Mouse (Mus musculus) limb, embryonic 13.5 days (tissue): ENCODE data around the gene Rgs8. TPM values are rescaled to one million over a fixed set of nuclear protein-coding genes. Genes with fewer than 3 reads are reported as not detected.
A peak's percentile ranks its signal among the peaks of the same experiment; 100 is the strongest.

Source experiments
- ATAC-seq: fragments of 200-750 bp; cut with Nextera tagmentation; 2 replicates; pipeline ENCODE4 v1.8.0; 2017; ENCODE audit warnings: low read depth, moderate number of reproducible peaks, moderate TSS enrichment; ENCODE audit not compliant: low FRiP score
- H3K27ac ChIP-seq: fragments of 300-500 bp; sonication (generic); 2 replicates; pipeline ENCODE4 v1.5.1; 2015; ENCODE audit warnings: inconsistent platforms, mild to moderate bottlenecking, moderate library complexity
- H3K27me3 ChIP-seq: fragments of 300-500 bp; sonication (generic); 2 replicates; pipeline ENCODE4 v1.6.1; 2015; ENCODE audit warnings: mild to moderate bottlenecking, inconsistent platforms
- H3K36me3 ChIP-seq: fragments of 300-500 bp; sonication (generic); 2 replicates; pipeline ENCODE4 v1.6.1; 2015; ENCODE audit warnings: inconsistent platforms, mild to moderate bottlenecking, moderate library complexity
- H3K4me1 ChIP-seq: fragments of 300-500 bp; sonication (generic); 2 replicates; pipeline ENCODE4 v1.6.1; 2015; ENCODE audit warnings: inconsistent platforms
- H3K4me2 ChIP-seq: fragments of 300-500 bp; sonication (generic); replicated peaks from 2 replicates; pipeline ENCODE4 v1.6.1; 2015; ENCODE audit warnings: inconsistent platforms, mild to moderate bottlenecking, moderate library complexity
- H3K4me3 ChIP-seq: fragments of 300-500 bp; sonication (generic); 2 replicates; pipeline ENCODE4 v1.5.1; 2015; ENCODE audit warnings: moderate library complexity, mild to moderate bottlenecking, inconsistent platforms
- H3K9ac ChIP-seq: fragments of 300-500 bp; sonication (generic); 2 replicates; pipeline ENCODE4 v1.6.1; 2015; ENCODE audit warnings: mild to moderate bottlenecking, inconsistent platforms
- H3K9me3 ChIP-seq: fragments of 300-500 bp; sonication (generic); 2 replicates; pipeline ENCODE4 v1.6.1; 2016; ENCODE audit warnings: inconsistent platforms
- WGBS: fragments of 180-500 bp; shearing (Covaris S2); methylation state at CpG from one replicate; pipeline ENCODE4 v1.1.7; 2015; 5-methylcytosine and 5-hydroxymethylcytosine counted together
- polyA plus RNA-seq: library from polyadenylated mRNA; unstranded; fragments of >200 nt; fragmentation: Nextera tagmentation; extraction: Ambion mirVana; gene quantifications from 2 replicates; pipeline ENCODE4 v1.2.1, GENCODE M21; 2015

The Rgs8 gene
- polyA plus RNA-seq, 1 experiment from 2014 or later: 1.8 TPM

DNA sequence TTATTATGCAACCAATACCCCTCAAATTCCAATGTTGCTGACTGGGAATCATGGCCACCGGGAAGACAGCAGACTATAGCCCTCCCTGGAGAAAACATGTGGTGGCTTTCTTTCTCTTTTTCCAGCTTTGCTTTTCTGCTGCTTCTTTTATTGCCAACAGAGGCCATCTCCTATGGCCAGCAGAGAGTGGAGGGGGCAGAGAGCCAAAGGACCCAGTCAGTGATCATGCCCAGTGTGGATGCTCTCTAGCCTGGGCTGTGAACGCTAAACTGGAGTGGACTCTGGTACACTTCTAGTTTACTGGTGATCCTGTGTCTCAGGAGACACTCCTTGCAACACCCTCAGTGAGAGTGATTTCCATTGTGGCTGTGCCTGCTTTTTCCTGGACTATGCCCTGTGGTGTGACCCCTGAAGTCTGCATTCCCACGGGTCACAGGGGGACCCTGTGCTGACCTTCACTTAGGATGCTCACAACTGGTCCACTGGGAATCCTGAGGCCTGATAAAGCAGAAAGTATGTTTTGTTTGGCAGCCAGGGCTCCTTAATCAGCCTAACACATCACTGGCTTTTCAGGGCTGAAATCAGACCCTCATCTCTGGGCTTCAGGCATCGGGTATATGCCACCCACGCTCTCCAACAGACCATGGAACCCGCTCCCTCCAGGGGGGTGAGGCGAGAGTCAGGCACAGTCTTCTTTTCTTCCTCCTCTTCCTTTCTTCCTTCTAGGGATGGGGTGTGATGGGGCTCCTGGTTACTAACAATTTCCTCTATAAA lies 45.7 kb downstream of the Rgs8 start:
- WGBS: 62% methylated on average over 7 of the region's 7 CpGs
- Histone ChIP-seq H3K4me1 (peaks cover 53% of the 10 kb centered on the region), H3K4me2 (no peak overlapping the region), H3K27ac (peak overlapping the region; percentile 29), H3K9me3 (no peaks in the 10 kb centered on the region), H3K9ac (no peak overlapping the region), H3K27me3 (no peaks in the 10 kb centered on the region), H3K36me3 (no peaks in the 10 kb centered on the region), H3K4me3 (no peak overlapping the region)
- ATAC-seq: no peak

DNA sequence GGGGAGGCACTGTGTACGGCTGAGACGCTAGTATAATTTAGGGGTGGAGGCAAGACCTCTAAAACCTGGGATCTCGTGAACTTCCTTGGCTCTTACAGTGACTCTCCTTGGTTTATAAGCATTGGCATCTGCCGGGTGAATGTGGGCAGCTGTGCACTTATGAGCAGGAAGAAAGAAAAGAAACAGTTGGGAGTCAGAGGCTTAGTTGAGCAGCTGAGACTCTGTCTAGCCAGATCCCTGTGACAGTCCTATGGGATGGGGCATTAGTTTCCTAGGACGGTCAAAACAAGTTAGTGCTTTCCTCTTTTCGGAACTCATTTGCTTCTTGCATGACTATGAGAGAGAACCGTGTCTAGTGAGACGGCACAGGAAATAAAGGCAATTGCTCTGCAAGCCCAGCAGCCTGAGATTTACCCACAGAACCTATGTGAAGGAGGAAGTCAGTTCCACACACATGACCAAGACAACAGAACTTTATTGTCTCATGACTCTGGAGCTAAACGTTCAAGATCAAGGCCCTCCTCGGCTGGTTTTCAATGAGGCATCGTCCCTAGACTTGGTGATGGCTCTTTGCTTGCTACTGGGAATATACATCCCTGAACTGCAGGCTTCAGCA lies 47.7 kb downstream of the Rgs8 start:
- Histone ChIP-seq H3K4me2 (no peak overlapping the region), H3K9ac (no peak overlapping the region), H3K4me1 (peaks cover 72% of the 10 kb centered on the region), H3K36me3 (no peaks in the 10 kb centered on the region), H3K9me3 (no peaks in the 10 kb centered on the region), H3K4me3 (no peak overlapping the region), H3K27me3 (no peaks in the 10 kb centered on the region), H3K27ac (no peak overlapping the region)
- WGBS: 72% methylated on average over 11 of the region's 11 CpGs
- 0 out of 2 replicates have a peak, but pooled peaks have one; percentile 24 for ATAC-seq

DNA sequence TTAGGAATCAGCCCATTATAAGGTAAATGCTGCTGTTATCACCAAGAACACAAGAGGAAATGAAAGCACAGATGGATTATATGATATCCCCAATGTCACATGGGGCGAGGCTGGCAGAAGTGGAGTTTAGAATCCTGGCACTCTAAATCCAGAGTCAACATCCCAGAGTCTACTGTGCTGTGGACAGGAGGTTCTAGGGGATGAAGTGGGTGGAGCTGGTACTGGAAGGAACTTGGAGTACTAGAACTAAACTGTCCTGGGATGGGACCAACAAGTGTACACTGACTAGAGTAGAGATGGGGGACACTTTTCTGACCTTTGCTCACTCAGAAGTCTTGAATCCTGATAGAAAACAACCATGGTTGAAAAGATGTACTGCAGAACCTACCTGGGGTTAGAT lies 48.6 kb downstream of the Rgs8 start:
- no peaks in the 10 kb centered on the region for H3K27me3 ChIP-seq
- no peak overlapping the region for H3K4me2 ChIP-seq
- 94% methylated on average over 1 of the region's 1 CpGs for WGBS
- H3K4me3 ChIP-seq: no peak overlapping the region
- H3K27ac ChIP-seq: no peak overlapping the region
- no peak overlapping the region for H3K9ac ChIP-seq
- peaks cover 72% of the 10 kb centered on the region for H3K4me1 ChIP-seq
- no peaks in the 10 kb centered on the region for H3K36me3 ChIP-seq
- no peak for ATAC-seq
- no peaks in the 10 kb centered on the region for H3K9me3 ChIP-seq

DNA sequence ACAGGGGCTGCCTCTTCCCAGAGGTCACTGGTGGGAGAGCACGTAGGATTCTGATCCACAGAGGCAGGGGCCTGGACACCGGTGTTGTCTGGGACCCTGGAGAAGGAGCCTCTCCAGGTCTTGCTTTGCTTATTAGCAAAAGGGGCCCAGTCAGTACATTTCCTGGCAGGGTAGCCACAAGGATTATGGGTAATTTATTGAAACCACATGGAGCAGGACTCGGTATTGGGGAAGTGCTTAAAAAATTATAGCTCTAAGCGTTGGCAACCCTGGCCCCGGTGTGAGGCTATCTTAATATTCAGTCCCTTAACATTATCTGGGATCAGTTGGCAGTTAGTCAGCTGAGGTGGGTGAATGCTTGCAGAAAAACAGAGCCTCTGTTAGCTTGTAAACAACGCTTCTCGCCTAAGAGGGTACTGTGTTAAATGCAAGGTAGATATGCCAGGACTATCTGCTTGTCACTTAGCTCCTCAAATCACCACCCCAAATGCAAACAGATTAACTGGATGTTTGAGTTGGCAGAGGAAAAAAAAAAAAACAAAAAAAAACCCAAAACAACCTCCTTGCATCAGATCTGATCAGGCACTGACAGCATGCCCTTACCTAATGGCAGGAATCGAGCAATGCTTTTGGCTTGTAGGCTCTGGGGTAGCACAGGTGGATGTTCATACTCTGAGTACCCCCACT lies 49.5 kb downstream of the Rgs8 start:
- 33% methylated on average over 8 of the region's 8 CpGs for WGBS

DNA sequence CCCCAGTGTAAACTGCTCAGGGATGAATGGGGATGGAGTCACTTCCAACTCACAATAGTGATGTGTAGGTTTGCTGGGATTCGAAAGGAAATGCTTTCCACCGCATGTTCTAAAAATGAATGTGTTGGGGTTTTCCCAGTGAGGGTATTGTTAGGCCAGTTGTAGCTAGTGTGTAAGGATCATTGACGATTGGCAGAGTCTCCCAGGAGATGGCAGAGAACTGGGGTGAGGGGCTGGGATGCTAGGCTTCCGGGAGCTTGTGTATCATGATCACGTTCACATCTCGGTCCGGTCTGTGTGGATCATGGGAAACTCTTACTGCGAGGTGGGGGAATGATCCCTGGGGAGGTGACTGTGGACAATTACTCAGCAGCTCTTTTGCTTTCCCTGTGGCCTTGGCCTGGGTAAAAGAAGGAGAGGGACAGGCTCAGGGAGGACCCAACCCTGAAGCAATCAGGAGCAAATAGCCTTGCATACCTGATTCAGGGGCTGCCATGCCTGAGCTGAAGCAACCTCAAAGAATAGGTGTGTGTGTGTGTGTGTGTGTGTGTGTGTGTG lies 50.1 kb downstream of the Rgs8 start:
- Histone ChIP-seq H3K4me2 (no peak overlapping the region), H3K36me3 (no peaks in the 10 kb centered on the region), H3K4me1 (peaks cover 66% of the 10 kb centered on the region), H3K4me3 (no peak overlapping the region), H3K9ac (no peak overlapping the region), H3K27ac (peak overlapping the region; percentile 70; the same call in 1 of the 2 replicates), H3K27me3 (no peaks in the 10 kb centered on the region), H3K9me3 (no peaks in the 10 kb centered on the region)
- ATAC-seq: no peak
- 57% methylated on average over 8 of the region's 8 CpGs for WGBS

More for the DNA sequence above, 49.5 kb downstream of the Rgs8 start:
- 0 out of 2 replicates have a peak, but pooled peaks have one; percentile 5 for ATAC-seq
- Histone ChIP-seq H3K9ac (no peak overlapping the region), H3K27ac (peak overlapping the region; percentile 72), H3K4me3 (no peak overlapping the region), H3K4me1 (peaks cover 72% of the 10 kb centered on the region), H3K4me2 (no peak overlapping the region), H3K36me3 (no peaks in the 10 kb centered on the region), H3K27me3 (no peaks in the 10 kb centered on the region), H3K9me3 (no peaks in the 10 kb centered on the region)

DNA sequence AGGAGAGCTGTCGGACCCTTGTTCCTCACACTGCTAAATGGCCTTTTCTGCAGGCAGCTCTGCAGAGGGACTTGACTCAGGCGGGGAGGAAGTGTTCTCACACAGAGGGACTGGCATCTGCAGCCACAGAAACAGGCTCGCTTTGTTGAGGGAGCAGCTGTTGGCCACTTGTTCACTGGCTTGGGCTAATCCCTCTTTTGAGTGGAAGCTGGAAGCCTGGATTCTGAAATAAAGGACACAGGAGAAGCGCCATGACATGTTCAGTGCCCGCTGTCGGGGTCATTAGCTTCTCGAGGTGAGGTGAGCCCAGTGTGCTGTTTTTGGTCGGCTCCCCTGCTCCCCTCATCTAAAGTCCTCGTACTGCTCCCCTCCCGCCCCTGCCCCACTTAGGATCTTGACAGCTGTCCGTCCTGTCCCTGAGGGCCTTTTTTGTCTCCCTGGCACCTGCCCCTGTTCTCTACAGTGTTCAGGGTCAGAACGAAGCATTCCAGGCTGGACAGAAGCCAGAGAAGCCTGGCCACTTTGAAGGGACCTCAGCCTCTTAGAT lies 50.7 kb downstream of the Rgs8 start:
- H3K4me2 ChIP-seq: peak overlapping the region; percentile 28
- WGBS: 12% methylated on average over 12 of the region's 12 CpGs
- H3K9me3 ChIP-seq: no peaks in the 10 kb centered on the region
- no peak overlapping the region for H3K4me3 ChIP-seq
- ATAC-seq: peak; percentile 58
- no peak overlapping the region for H3K9ac ChIP-seq
- no peaks in the 10 kb centered on the region for H3K27me3 ChIP-seq
- peaks cover 62% of the 10 kb centered on the region for H3K4me1 ChIP-seq
- H3K36me3 ChIP-seq: no peaks in the 10 kb centered on the region
- no peak overlapping the region; the same call in 1 of the 2 replicates for H3K27ac ChIP-seq

DNA sequence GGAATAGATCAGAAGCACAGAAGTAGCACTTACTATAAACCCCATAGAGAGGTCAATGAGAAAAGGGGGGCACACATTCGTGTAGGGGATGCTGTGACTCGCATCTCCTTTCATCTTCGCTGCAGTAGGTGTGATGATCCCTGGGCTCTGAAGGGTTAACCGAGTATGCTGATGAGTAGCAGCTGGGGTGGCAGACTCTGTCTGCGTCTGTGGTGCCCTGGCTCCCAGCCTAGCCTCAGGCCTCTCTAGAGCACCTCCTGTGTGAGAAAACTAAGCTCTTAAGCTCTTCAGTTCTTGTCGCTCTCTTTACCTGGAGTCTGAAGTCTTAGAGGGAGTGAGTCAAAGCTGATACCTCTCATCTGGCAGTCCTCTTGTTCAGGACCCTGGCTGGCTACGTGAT lies 51.3 kb downstream of the Rgs8 start:
- H3K4me2 ChIP-seq: no peak overlapping the region
- peak overlapping the region; percentile 34; the same call in 1 of the 2 replicates for H3K27ac ChIP-seq
- H3K4me3 ChIP-seq: no peak overlapping the region
- H3K36me3 ChIP-seq: no peaks in the 10 kb centered on the region
- 10% methylated on average over 7 of the region's 7 CpGs for WGBS
- peaks cover 56% of the 10 kb centered on the region for H3K4me1 ChIP-seq
- no peak overlapping the region for H3K9ac ChIP-seq
- no peak for ATAC-seq
- H3K27me3 ChIP-seq: no peaks in the 10 kb centered on the region
- H3K9me3 ChIP-seq: no peaks in the 10 kb centered on the region

DNA sequence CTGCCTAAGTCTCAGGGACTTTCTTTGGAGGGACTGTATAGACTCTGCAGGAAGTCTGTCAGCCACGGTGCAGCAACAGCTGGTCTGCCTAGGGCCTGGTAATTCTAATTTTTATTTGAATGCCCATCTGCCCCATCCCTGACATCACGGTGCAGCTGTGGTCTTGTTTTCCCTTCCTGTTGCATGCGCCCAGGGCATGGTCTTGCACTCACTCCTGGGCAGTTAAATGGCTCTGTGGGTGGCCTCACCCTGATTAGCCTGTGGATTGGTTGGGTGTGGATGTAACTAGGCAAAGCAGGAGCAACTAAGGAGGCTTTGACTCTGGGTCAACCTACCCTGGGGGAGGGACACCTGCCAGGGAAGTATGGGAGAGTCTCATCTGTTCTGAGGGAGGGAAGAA lies 52.2 kb downstream of the Rgs8 start:
- WGBS: 17% methylated on average over 3 of the region's 3 CpGs
- H3K27me3 ChIP-seq: no peaks in the 10 kb centered on the region
- no peak overlapping the region for H3K27ac ChIP-seq
- no peak overlapping the region for H3K9ac ChIP-seq
- H3K4me3 ChIP-seq: no peak overlapping the region
- H3K4me1 ChIP-seq: peaks cover 47% of the 10 kb centered on the region
- no peaks in the 10 kb centered on the region for H3K36me3 ChIP-seq
- H3K4me2 ChIP-seq: no peak overlapping the region
- ATAC-seq: peak; percentile 49
- no peaks in the 10 kb centered on the region for H3K9me3 ChIP-seq

DNA sequence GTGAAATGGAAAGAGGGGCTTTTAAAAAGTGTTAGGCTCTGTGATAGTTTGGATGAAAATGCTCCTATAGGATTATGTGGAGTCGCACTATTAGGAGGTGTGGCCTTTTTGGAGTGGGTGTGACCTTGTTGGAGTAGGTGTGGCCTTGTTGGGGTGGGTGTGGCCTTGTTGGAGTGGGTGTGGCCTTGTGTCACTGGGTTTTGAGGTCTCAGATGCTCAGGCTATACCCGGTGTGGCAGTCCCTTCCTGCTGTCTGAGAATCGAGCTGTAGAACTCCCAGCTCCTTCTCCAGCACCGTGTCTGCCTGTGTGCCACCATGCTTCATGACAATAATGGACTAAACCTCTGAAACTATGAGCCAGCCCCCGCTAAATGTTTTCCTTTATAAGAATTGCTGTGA lies 55.8 kb downstream of the Rgs8 start:
- H3K4me1 ChIP-seq: peaks cover 18% of the 10 kb centered on the region
- no peaks in the 10 kb centered on the region for H3K9me3 ChIP-seq
- WGBS: 92% methylated on average over 5 of the region's 5 CpGs
- H3K4me2 ChIP-seq: no peak overlapping the region
- ATAC-seq: no peak
- H3K27ac ChIP-seq: no peak overlapping the region
- no peak overlapping the region for H3K4me3 ChIP-seq
- H3K27me3 ChIP-seq: no peaks in the 10 kb centered on the region
- H3K36me3 ChIP-seq: no peaks in the 10 kb centered on the region
- H3K9ac ChIP-seq: no peak overlapping the region

DNA sequence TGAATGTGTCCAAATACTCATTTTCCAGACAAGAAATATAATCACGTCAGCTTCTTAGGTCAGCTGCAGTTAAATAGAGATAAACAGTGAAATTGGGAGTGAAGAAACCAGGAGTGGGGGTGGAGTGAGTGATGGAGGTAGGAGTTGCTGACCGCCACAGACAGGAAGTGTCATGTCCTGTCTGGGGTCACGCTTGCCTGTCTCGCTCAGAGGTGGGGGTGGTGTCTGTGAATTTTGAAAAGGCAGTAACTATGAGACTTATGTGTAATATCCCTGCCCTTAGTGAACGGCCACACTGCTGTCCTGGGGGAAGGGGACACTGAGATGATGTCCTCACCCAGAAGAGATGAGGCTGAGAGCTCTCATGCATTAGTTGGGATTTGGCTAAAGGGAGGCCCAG lies 56.6 kb downstream of the Rgs8 start:
- no peak overlapping the region for H3K4me3 ChIP-seq
- H3K9ac ChIP-seq: no peak overlapping the region
- H3K4me1 ChIP-seq: peaks cover 10% of the 10 kb centered on the region
- no peaks in the 10 kb centered on the region for H3K36me3 ChIP-seq
- no peaks in the 10 kb centered on the region for H3K9me3 ChIP-seq
- no peak overlapping the region for H3K4me2 ChIP-seq
- WGBS: 69% methylated on average over 5 of the region's 5 CpGs
- no peaks in the 10 kb centered on the region for H3K27me3 ChIP-seq
- no peak for ATAC-seq
- H3K27ac ChIP-seq: no peak overlapping the region

DNA sequence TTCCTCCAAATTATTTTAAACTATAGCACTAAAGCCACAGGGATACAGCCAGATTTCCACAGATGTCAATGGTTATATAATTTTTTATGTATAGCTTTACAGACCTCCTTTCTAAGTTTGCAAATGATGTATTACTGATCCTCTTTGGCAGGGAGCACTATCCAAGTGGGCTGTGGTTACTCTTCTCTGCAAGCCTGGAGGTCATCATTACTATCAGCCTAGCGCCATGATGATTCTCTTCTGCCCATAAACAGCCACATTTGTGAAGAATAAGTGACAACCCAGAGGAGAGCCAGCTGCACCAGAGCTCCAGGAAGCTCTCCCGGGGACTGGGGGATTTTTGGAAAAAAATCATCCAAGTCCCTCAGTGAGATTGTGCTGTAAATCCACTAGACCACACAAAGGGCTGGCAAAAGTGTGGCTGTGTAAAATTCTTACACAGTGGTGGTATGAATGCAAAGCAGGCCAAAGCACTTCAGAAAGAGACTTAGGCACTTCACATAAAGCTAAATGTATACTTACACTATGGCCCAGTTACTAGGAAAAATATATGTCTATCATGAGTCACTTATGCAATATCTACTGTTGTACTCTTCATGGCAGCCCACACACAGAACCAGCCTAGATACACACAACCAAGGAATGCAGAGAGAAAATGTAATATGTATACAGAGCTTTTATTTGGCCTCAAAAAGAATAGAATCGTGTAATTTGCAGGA lies 58.9 kb downstream of the Rgs8 start:
- Histone ChIP-seq H3K9ac (no peak overlapping the region), H3K27ac (no peak overlapping the region), H3K4me2 (no peak overlapping the region), H3K4me3 (no peak overlapping the region), H3K4me1 (no peaks in the 10 kb centered on the region), H3K27me3 (no peaks in the 10 kb centered on the region), H3K36me3 (no peaks in the 10 kb centered on the region), H3K9me3 (no peaks in the 10 kb centered on the region)
- ATAC-seq: no peak
- WGBS: 72% methylated on average over 3 of the region's 3 CpGs
